Mouse (Mus musculus) mouse trophoblast stem cell (cell line): ENCODE measurements around the gene Atp8a1.

Experiments used
- in situ Hi-C, 2 experiments: fragments of 300-500 bp; cut with MseI, MboI; formaldehyde crosslinking; loops; 2 replicates in 1 of 2; 3 replicates in 1 of 2; pipeline ENCODE4 v1.15.1; 2025

The Atp8a1 gene

GRCm38 (mm10) chr5:67633138-67633782 is 214.0 kb downstream of the Atp8a1 start:
- in situ Hi-C loops = no loop called here

GRCm38 (mm10) chr5:67631261-67631660 is 216.0 kb downstream of the Atp8a1 start:
- in situ Hi-C loops = no loop called here

GRCm38 (mm10) chr5:67629861-67630260 is 217.4 kb downstream of the Atp8a1 start:
- in situ Hi-C loops = no loop called here

- in situ Hi-C loops = no loop called here
Measured at GRCm38 (mm10) chr5:67629440-67629839, 217.8 kb downstream of the Atp8a1 start.

- in situ Hi-C loops = no loop called here
Measured at GRCm38 (mm10) chr5:67628180-67628940, 218.9 kb downstream of the Atp8a1 start.

GRCm38 (mm10) chr5:67621230-67621629 is 226.0 kb downstream of the Atp8a1 start:
- in situ Hi-C loops = no loop called here

GRCm38 (mm10) chr5:67609520-67609837 is 237.8 kb downstream of the Atp8a1 start:
- in situ Hi-C loops = no loop called here

GRCm38 (mm10) chr5:67608674-67609519 is 238.3 kb downstream of the Atp8a1 start:
- in situ Hi-C loops = no loop called here

- in situ Hi-C loops = no loop called here
Measured at GRCm38 (mm10) chr5:67607804-67608673, 239.2 kb downstream of the Atp8a1 start, which contains the start of gene Shisa3. Gene Shisa3 (plus strand): TSS chr5:67607882.

GRCm38 (mm10) chr5:67606916-67607803 is 240.1 kb downstream of the Atp8a1 start:
- in situ Hi-C loops = no loop called here

- in situ Hi-C loops = no loop called here
Measured at GRCm38 (mm10) chr5:67605951-67606350, 241.3 kb downstream of the Atp8a1 start.

GRCm38 (mm10) chr5:67599935-67600334 is 247.3 kb downstream of the Atp8a1 start:
- in situ Hi-C loops = no loop called here

GRCm38 (mm10) chr5:67595629-67596028 is 251.6 kb downstream of the Atp8a1 start:
- in situ Hi-C loops = no loop called here

- in situ Hi-C loops = no loop called here
Measured at GRCm38 (mm10) chr5:67595070-67595469, 252.2 kb downstream of the Atp8a1 start.

GRCm38 (mm10) chr5:67579725-67580633 is 267.3 kb downstream of the Atp8a1 start:
- in situ Hi-C loops = no loop called here

GRCm38 (mm10) chr5:67575705-67576104 is 271.5 kb downstream of the Atp8a1 start:
- in situ Hi-C loops = no loop called here

- in situ Hi-C loops = no loop called here
Measured at GRCm38 (mm10) chr5:67574039-67574438, 273.2 kb downstream of the Atp8a1 start.

GRCm38 (mm10) chr5:67572552-67573155 is 274.6 kb downstream of the Atp8a1 start:
- in situ Hi-C loops = no loop called here
